Mouse (Mus musculus) central nervous system, embryonic 18 days (tissue): ENCODE results near the gene Olfr1100. TPM values are rescaled to one million over a fixed set of nuclear protein-coding genes. Genes with fewer than 3 reads are reported as not detected.

Source experiments
- polyA plus RNA-seq: library from polyadenylated mRNA; depleted of rRNA; stranded (reverse); fragments of >200 nt; gene quantifications from 2 replicates; pipeline ENCODE4 v1.2.3, GENCODE M21; 2012; rRNA removed

The Olfr1100 gene
- polyA plus RNA-seq, result not detected in 2 replicates

DNA sequence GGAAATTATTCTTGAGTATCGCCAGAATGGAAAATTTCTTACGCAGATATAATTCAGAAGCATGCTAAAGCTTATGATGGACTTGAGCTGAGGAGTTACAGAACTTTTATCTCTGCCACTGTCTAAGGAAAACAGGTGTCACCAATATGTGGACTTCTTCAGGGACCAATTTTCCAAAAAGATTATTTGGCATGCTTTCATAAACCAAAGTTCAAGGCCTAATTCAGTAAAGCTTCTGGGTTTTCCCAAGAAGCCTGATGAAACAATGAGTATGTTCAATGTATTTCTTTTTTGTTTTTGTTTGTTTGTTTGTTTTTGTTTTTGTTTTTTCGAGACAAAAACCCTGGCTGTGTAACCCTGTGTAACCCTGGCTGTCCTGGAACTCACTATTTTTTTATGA is at the start of gene Olfr1100:
Gene Olfr1100, minus strand, starts transcription at position 101 of the 400 bp plus-strand sequence.

DNA sequence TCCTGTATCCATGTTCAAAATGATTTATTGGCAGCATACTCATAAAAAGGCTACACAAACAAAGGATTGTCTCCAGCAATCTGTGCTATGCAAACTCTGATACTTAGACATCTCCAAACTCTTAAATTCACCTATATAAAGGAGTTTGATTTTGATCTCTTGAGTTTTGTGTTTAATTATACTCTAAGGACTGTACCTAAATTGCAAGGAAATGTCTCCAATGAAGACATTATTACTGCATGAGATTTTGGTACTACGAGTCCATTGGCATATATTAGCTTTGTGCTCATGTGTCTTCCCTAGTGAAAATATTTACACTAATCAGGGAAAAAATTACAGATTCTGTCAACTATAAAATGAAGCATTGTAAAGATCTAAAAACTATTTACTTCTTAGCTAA is 47.2 kb upstream of the Olfr1100 start, which contains the start of gene Olfr1104:
Gene Olfr1104, minus strand, starts transcription at position 101 of the 400 bp plus-strand sequence.

GRCm38 (mm10) chr2:86998098-86998497 is 18.3 kb upstream of the Olfr1100 start, which contains the start of gene Olfr1102:
Gene Olfr1102, plus strand, starts transcription at chr2:86998398.

DNA sequence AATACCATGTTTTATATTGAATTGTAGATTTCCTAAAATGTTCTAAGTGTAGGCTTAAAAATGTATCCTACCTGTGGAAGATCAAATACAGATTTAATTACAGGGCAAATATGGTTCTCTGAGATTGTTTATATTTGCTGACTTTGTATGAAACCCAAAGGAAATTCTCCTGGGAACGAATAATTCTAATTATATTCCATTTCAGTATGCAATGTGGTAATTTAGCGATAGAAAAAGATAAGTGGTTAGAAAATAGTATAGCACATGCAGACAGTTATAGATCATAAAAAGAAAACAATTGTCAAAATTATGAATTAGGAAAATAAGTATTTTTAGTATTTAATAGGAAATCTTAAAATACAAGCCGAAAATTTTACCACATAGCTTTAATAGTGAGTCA is 11.4 kb upstream of the Olfr1100 start, which contains the start of gene Olfr1101:
Gene Olfr1101, minus strand, starts transcription at position 101 of the 400 bp plus-strand sequence.

DNA sequence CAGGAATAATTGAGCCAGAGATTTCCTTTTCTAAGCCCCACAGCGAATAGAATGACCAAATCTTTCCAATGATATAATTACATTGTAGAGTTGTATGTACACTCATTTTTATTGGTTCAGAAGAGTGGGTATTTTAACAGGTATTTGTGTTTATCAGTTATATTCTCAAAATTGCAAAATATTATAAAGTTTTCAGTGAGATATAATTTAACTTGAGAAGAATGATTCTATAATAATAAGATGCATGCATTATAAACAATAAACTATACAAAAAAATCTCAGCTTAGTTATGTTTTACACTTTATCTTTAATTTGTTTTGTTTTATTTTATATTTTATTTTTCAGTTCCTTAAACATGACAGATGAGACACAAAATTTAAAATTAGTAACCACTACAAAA is 19.2 kb downstream of the Olfr1100 start, which contains the start of gene Olfr1099:
Gene Olfr1099, minus strand, starts transcription at position 101 of the 400 bp plus-strand sequence.

Other genes with a start within 250 kb of the Olfr1100 start
- gene Olfr1089, start 246.3 kb downstream of the Olfr1100 start, polyA plus RNA-seq, result not detected in 2 replicates
- gene Olfr1090, start 221.0 kb downstream of the Olfr1100 start, polyA plus RNA-seq, result not detected in 2 replicates
- not detected in 2 replicates for gene Olfr1093, start 197.5 kb downstream of the Olfr1100 start, polyA plus RNA-seq
- gene Olfr141, start 169.9 kb downstream of the Olfr1100 start, polyA plus RNA-seq, result not detected in 2 replicates
- not detected in 2 replicates for gene Olfr1094, start 155.3 kb downstream of the Olfr1100 start, polyA plus RNA-seq
- gene Olfr1095, start 128.3 kb downstream of the Olfr1100 start, polyA plus RNA-seq, result not detected in 2 replicates
- gene Gm13723, start 105.2 kb downstream of the Olfr1100 start, polyA plus RNA-seq, result not detected in 2 replicates
- gene Olfr1097, start 87.7 kb downstream of the Olfr1100 start, polyA plus RNA-seq, result not detected in 2 replicates
- not detected in 2 replicates for gene Olfr1098, start 55.4 kb downstream of the Olfr1100 start, polyA plus RNA-seq
- gene Olfr1099, start 19.3 kb downstream of the Olfr1100 start, polyA plus RNA-seq, result not detected in 2 replicates
- not detected in 2 replicates for gene Olfr1101, start 11.3 kb upstream of the Olfr1100 start, polyA plus RNA-seq
- not detected in 2 replicates for gene Olfr1102, start 18.4 kb upstream of the Olfr1100 start, polyA plus RNA-seq
- gene Olfr1104, start 47.1 kb upstream of the Olfr1100 start, polyA plus RNA-seq, result not detected in 2 replicates
- gene Olfr1105, start 56.6 kb upstream of the Olfr1100 start, polyA plus RNA-seq, result not detected in 2 replicates
- gene Olfr1106, start 72.3 kb upstream of the Olfr1100 start, polyA plus RNA-seq, result not detected in 2 replicates
- gene Olfr1107, start 95.9 kb upstream of the Olfr1100 start, polyA plus RNA-seq, result not detected in 2 replicates
- not detected in 2 replicates for gene Olfr1109, start 116.1 kb upstream of the Olfr1100 start, polyA plus RNA-seq
- not detected in 2 replicates for gene Olfr259, start 134.6 kb upstream of the Olfr1100 start, polyA plus RNA-seq
- gene Olfr1110, start 160.3 kb upstream of the Olfr1100 start, polyA plus RNA-seq, result not detected in 2 replicates
- gene Olfr1111, start 172.7 kb upstream of the Olfr1100 start, polyA plus RNA-seq, result not detected in 2 replicates
- gene Olfr1112, start 207.8 kb upstream of the Olfr1100 start, polyA plus RNA-seq, result not detected in 2 replicates
- not detected in 2 replicates for gene Olfr1113, start 229.0 kb upstream of the Olfr1100 start, polyA plus RNA-seq